Mouse (Mus musculus) heart, postnatal 14 days (tissue): Measurements from ENCODE around the gene Mical2. TPM values are rescaled to one million over a fixed set of nuclear protein-coding genes. Genes with fewer than 3 reads are reported as not detected.

Experiments
- DNase-seq, 2 experiments: peaks; one replicate each; pipeline ENCODE4 v3.0.0; 2021 to 2022
- intact Hi-C: fragments of 180-260 bp; cut with DNase I; formaldehyde crosslinking; loops from one replicate; pipeline ENCODE4 v1.15.1; 2025
- total RNA-seq, 2 experiments: library from RNA; stranded (reverse); gene quantifications; 2 replicates each; pipeline ENCODE4 v1.2.3; 2021

Mical2 gene
- total RNA-seq, 2 experiments from 2014 or later: 105 to 127 TPM

DNA sequence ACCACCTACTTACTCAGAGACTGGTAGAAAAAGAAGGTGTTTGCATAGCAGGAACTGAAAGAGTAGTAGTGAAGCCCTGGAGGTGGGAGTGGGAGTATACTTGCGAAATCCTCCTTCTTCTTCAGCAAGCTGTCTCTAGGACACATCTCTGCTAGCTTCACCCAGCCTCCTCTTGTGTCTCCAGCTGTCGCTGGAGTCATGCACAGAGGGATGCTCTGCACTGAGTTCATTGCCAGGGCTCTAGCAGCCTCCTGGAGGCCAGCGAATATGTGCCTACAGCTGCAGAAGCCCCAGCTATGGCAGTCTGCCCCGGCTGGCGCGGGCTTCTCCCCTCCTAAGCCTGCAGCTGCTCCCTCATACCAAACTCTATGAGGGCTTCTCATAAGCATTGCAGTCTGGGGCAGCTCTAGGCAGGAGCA, 110.6 kb downstream of the Mical2 start:
- DNase-seq: peak; percentile 67 to 72
- intact Hi-C loops: no loop called here

DNA sequence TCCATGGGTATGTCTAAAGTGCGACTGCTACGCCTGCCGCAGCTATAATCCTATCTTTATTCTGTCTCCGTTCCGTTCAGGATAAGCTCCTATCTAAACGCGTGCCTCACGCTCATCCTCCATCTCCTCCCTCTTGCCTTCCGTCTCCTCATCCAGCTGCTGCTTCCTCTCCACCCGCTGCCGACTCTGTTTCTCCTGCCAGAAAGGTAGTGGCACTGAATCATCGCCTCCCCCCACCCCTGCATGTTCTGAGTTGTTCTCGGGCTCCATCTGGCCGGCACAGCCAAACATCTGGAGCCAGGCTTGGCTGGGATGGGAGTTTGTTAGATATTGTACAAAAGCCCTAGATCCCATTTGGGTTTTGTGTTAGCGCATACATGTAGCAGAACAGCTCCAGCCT, 111.1 kb downstream of the Mical2 start:
- intact Hi-C loops: no loop called here
- DNase-seq: peak; percentile 65 to 68

- DNase-seq: no peak
- intact Hi-C loops: no loop called here
Measured at GRCm38 (mm10) chr7:112337736-112338135, 112.1 kb downstream of the Mical2 start.

- intact Hi-C loops: no loop called here
- DNase-seq: no peak
Measured at GRCm38 (mm10) chr7:112341052-112341451, 115.4 kb downstream of the Mical2 start.

- intact Hi-C loops: no loop called here
Measured at GRCm38 (mm10) chr7:112345687-112346086, 120.0 kb downstream of the Mical2 start.

GRCm38 (mm10) chr7:112351541-112351940, 125.9 kb downstream of the Mical2 start:
- intact Hi-C loops: no loop called here
- DNase-seq: no peak

More at GRCm38 (mm10) chr7:112345687-112346086, 120.0 kb downstream of the Mical2 start:
- no peak for DNase-seq

- intact Hi-C loops: no loop called here
- no peak for DNase-seq
Measured at GRCm38 (mm10) chr7:112352005-112352404, 126.3 kb downstream of the Mical2 start.

DNA sequence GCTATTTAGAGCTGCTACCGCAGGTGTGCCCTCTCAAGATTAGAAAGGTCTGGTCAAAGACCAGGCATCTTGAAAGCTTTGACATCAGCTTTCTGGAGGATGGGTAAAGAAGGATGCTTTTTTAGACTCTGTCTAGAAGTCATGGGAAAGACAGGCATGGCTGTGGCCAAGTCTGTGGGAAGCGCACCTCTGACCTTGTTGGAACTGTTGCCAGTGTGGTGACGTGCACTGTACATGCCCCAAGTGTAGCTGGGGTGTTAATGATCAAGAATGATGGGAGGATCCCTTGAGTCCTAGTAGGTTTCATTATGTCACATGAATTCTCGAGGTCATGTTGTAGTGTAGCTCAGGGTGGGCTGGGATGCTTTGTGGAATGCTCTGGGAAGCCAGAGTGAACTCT, 127.4 kb downstream of the Mical2 start:
- intact Hi-C loops: no loop called here
- peak in 1 of 2 experiments; percentile 27 for DNase-seq

GRCm38 (mm10) chr7:112353939-112354338, 128.3 kb downstream of the Mical2 start:
- intact Hi-C loops: no loop called here
- DNase-seq: no peak

- DNase-seq: peak in 1 of 2 experiments; percentile 52
- intact Hi-C loops: no loop called here
Measured at GRCm38 (mm10) chr7:112354503-112354951, 128.9 kb downstream of the Mical2 start.

DNA sequence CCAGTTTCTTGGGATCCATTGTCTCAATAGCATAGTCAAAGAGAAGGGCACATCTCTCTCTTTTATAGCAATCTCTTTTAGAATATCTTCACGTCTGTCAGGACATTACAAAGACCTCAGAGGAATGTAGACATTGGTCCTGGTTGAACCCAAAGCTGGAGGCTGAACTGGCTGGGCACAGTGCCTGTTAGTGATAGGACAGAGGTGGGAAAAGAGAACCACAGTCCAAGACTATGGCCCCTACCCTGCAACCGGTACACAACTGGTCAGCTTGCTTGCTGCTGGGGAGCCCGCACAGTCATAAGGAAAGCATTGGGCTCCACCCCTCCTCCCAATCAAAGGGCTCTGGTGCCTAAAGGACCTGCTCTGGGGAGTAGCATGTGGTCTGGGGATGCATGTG, 133.9 kb downstream of the Mical2 start:
- intact Hi-C loops: no loop called here

GRCm38 (mm10) chr7:112362574-112363200, 137.0 kb downstream of the Mical2 start:
- DNase-seq: peak in 1 of 2 experiments; percentile 40
- intact Hi-C loops: no loop called here

More for the DNA sequence above, 133.9 kb downstream of the Mical2 start:
- peak in 1 of 2 experiments; percentile 32 for DNase-seq

- intact Hi-C loops: no loop called here
Measured at GRCm38 (mm10) chr7:112365864-112366263, 140.2 kb downstream of the Mical2 start.

DNA sequence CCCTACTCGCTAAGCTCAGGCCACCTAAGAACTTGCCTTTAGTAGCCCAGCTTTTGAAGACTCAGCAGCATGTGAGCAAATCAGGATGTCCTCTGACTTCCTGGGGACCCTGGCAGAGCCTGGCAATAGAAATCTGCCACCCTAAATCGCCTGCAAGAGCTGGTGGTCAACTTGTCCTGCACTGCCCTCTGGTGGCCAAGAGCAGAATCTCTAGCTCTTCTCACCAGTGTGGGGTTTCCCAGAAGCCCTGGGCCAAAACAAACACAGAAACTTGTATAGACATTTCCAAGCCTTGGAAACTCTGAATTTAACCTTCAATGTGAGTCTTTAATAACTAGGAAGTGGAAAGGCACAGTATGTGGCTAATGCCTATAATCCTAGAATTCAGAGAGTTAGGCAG, 143.4 kb downstream of the Mical2 start:
- peak; percentile 87 to 94 for DNase-seq
- intact Hi-C loops: loop anchor here (1.0 kb wide), 3 partner anchors 156 to 283 kb away; no protein-coding TSS in a partner anchor

More at GRCm38 (mm10) chr7:112365864-112366263, 140.2 kb downstream of the Mical2 start:
- no peak for DNase-seq

DNA sequence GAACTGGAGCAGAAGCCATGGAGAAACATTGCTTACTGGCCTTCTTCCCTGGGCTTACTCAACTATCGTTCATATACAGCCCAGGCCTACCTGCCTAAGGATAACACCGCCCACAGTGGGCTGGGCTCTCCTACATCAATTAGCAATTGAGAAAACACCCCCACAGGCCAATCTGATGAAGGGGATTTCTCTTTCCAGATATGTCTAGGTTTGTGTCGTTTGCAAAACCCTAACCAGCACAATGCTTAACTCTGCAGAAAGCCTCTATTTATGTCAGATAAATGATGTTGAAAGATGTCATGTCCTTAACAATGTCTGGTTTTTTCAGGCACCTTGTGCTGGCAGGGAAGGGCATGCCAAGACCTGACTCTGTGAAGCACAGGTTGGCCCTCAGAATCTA, 144.3 kb downstream of the Mical2 start:
- no peak for DNase-seq
- intact Hi-C loops: loop anchor here (1.0 to 10.0 kb wide), 4 partner anchors 157 to 895 kb away; no protein-coding TSS in a partner anchor

DNA sequence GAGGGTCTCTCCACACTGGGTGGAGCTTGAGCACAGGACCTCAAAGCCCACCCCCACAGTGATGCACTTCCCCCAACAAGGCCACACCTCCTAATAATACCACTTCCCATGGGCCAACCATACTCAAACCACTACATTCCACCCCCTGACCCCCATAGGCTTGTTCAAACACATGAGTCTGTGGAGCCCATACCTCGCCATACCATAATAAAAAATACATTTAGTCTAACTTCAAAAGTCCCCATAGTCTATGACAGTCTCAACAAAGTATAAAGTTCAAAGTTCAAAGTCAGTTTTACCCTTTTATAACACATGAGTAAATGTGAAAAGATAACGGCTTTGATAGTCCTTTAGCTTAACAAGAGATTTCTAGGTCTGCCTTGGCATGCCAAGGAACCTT, 145.7 kb downstream of the Mical2 start:
- intact Hi-C loops: loop anchor here (10.0 kb wide), 1 partner anchor 893 kb away; no protein-coding TSS in a partner anchor

GRCm38 (mm10) chr7:112374035-112374434, 148.4 kb downstream of the Mical2 start:
- intact Hi-C loops: loop anchor here (10.0 kb wide), 1 partner anchor 891 kb away; no protein-coding TSS in a partner anchor
- DNase-seq: no peak

More for the DNA sequence above, 145.7 kb downstream of the Mical2 start:
- no peak for DNase-seq

DNA sequence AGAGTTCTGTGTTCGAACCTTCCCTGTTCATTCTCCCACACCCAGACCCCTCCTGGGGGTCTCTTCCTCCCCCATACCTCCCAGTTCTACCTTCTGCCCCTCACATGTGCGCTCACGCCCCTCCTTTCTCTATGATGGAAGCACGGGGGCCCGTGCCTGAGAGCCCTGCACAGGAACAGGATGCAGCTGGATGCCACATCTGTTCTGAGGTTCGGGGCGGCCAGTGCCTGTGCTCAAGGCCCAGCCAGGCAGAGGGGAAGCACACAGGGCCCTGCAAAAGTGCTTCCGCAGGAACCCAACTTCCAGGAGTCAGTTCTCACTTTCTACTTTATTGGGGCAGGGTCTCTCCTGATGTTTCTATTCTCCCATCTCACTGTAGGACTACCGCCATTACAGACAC, 149.4 kb downstream of the Mical2 start:
- intact Hi-C loops: loop anchor here (10.0 kb wide), 1 partner anchor 890 kb away; no protein-coding TSS in a partner anchor
- no peak for DNase-seq

DNA sequence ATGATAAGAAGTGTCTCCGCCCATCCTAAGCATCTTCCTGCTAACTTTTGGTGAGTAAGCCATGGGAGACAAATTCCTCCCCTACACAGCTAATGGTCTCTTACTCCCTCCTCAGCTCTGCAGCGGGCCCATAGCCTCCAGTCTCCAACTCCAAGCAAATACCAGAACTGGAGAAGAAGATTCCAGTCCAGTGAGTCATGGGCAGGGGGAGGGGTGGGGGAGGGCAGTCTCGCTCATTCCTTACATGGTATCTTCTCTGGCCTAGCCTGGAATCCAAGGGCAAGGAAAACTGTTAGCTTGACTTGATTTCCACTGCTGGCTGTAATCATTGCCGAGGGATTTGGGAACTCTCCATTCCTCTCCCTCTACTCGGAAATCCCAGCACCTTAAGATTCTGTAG, 150.2 kb downstream of the Mical2 start:
- DNase-seq: no peak
- intact Hi-C loops: loop anchor here (10.0 kb wide), 1 partner anchor 889 kb away; no protein-coding TSS in a partner anchor

DNA sequence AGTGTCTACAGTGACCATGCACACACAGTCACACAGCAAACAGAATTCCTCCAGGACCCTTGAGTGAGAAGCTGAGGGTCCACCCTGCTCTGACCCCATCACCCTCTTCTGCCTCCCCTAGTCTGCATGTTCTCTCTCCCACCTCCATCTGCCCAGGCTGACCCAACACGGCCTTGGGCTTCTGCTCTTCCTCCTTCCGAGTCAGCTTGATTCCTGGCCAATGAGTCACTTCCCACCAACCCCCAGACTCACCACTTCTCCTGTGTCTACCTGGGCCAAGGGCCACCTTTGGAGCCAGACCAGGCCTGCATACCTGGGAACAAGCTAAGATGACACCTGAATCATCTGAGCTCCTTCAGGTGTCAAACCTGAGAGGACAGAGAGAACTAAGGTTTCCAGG, 151.0 kb downstream of the Mical2 start:
- intact Hi-C loops: loop anchor here (1.0 to 10.0 kb wide), 2 partner anchors 756 to 888 kb away; no protein-coding TSS in a partner anchor

GRCm38 (mm10) chr7:112377314-112377713, 151.7 kb downstream of the Mical2 start:
- intact Hi-C loops: loop anchor here (1.0 to 10.0 kb wide), 2 partner anchors 755 to 887 kb away; no protein-coding TSS in a partner anchor
- peak; percentile 82 to 87 for DNase-seq

More for the DNA sequence above, 151.0 kb downstream of the Mical2 start:
- DNase-seq: no peak

DNA sequence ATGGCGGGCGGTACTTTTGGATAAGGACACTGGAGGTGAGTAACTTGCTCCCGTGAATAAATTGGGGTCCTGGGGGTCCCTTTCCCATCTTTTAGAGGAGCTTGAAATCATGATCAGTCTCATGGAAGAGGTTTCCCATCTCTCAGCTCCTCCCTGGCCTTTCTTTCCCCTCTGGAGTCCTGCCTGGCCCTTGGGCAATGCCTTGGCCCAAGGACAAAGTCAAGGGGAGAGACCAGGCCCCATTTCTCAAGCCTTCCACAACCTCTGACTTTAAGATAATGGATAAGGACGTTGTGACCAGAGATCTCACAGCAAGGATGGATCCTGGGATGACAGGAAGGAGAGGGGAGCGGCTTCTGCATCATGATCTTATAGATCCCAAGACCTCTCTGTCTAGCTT, 152.4 kb downstream of the Mical2 start:
- intact Hi-C loops: loop anchor here (2.0 to 10.0 kb wide), 2 partner anchors 491 to 887 kb away; no protein-coding TSS in a partner anchor
- DNase-seq: no peak
